Mouse (Mus musculus) erythroblast, embryonic 14.5 days (primary cell): ENCODE measurements around the gene Ccdc153.

ENCODE experiments used
- GATA1 ChIP-seq: IDR thresholded peaks from 2 replicates; pipeline ENCODE4 v1.6.1; 2012; ENCODE audit warnings: low read length, inconsistent platforms, mixed read lengths
- TAL1 ChIP-seq: IDR thresholded peaks from 3 replicates; pipeline ENCODE4 v1.6.1; 2012; ENCODE audit warnings: low read length, inconsistent platforms, mixed read lengths

DNA sequence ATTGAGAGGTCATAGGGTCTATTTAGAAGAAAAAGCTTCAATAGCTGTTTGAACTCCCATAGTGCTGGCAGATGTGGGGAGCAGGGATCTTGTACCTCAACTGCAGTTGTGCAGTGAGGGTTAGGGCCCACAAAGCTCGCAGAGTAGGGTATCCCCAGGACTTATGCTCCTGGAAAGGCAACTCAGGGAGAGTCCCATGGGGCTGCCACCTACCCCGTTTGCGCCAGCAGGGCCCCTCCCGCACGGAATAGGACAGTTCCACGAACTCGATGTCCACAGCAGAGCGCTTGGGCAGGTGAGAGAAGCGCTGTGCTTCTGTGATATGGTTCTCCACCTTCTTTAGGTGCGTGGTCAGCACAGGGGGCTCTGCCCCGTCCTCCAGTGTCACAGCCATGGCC is 46.5 kb downstream of the Ccdc153 start:
- TF ChIP-seq TAL1 (no peak), GATA1 (no peak)
